Mouse (Mus musculus) neutrophil, adult 5-6 weeks (primary cell): ENCODE data around the gene Uck1. TPM values are rescaled to one million over a fixed set of nuclear protein-coding genes. Genes with fewer than 3 reads are reported as not detected.

ENCODE experiments used
- ATAC-seq: fragments of 151-379, 151-347 bp; 2 replicates; pipeline ENCODE4 v1.8.0; 2017; ENCODE audit warnings: mild to moderate bottlenecking, moderate TSS enrichment; ENCODE audit not compliant: insufficient number of reproducible peaks, poor library complexity, low FRiP score, severe bottlenecking; ENCODE audit errors: extremely low read depth
- total RNA-seq: library from RNA; stranded (forward); fragments of 200-1000 nt; gene quantifications from 2 replicates; pipeline ENCODE4 v1.2.3, GENCODE M21; 2017

Uck1 gene
- total RNA-seq, 1 experiment from 2014 or later: 30.3 TPM

DNA sequence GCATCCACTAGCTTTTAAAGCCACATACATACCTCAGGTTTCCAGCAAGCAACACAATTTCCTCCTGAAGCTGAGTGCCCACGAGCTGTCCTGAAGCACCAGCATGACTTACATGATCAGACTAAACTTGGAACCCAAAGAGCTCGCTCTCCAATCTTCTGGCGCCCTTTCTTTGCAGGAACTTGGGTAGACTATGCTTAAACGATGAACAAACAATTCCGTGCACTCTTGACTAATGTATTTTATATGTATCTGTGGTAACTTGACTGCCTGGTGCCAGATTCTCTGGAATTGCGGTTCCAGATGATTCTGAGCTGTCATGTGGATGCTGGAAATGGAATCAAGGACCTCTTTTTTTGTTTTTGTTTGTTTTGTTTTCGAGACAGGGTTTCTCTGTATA is 24.5 kb downstream of the Uck1 start:
- no peak for ATAC-seq

DNA sequence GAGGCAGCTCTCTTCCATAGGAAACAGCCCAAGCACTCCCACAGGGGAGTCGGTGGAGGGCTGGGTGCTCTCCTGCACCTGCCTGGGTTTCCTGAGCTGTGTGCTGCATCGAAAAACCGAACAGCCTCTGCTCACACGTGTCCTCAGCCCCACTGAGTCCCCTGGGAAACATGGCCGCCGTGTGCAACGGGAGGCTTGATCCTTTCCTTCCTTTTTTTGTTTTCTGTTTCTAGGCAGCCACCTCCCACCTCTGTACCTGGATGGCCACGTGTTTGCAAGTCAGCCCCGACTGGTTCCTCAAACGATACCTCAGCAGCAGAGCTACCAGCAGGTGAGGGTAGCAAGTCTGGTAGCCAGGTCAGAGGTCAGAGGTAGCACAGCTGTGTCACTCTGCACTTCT is 37.9 kb downstream of the Uck1 start:
- peak; percentile 27; the same call in 1 of the 2 replicates for ATAC-seq

DNA sequence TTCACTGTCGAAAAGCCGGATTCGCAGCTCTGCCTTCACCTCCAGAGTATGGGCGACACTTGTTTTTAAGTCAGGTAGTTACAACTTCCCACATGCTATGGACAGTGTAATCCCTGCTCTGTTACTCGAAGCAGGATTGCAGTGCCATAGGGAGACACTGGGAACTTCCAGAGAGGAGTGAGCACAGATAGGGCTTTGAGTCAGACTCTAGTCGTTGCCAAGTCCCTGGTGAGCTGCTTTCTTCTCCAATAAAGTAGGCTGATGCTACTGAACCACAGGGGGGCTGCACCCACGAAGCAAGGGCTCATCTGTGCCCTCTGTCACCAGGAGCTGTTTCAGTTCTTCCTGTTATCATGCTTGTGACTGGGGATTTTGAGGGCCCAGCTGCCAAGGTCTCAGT is 38.4 kb downstream of the Uck1 start:
- ATAC-seq: no peak

DNA sequence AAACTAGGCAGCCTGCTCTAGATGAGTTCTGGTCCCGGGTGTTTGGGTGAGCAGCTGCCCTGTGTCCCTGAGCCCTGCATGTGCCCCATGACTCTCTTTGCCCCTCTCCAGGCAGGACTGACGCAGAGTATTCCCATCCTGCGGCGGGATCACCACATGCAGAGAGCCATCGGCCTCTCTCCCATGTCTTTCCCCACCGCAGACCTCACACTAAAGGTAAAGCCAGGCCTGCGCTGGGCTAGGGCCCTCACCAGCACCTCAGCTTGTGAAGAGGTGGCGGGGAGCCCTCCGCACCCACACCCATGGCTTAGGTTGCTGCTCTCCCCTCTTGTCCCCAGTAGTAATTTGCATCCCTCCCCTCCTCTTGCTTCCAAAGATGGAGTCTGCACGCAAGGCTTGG is 39.0 kb downstream of the Uck1 start:
- ATAC-seq: no peak

DNA sequence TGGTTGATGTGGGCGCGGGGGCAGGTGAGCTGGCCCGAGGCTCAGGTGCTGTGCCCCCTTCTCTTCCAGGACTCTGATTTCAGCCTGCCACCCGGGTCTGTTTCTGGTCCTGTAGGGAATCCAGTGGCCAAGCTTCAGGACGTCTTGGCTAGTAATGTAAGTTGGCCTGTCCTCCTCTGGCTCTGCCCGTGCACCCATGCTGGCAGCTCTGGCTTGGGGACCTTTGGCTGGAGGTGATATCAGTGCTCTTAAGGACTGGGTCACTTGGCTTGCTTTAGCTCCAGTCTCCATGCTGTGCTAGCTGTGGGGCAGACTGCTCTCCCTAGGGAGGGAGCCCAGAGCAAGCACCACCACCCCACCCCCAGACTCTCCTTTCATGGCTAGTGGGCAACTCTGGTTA is 39.9 kb downstream of the Uck1 start:
- ATAC-seq: no peak

DNA sequence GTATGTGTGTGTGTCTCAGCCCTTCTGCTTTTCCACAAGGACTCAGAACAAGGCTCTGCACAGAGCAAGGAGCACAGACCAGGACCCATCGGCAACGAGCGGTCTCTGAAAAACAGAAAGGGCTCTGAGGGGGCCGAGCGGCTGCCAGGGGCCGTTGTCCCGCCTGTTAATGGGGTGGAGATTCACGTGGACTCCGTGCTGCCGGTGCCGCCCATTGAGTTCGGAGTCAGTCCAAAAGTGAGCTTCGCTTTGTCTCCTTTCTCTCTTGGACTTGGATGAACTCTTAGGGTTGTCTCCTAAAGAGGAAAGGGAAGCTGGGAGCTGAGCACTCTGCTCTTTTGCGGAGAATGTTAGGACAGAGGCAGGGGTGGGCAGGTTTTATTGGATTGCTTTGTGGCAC is 40.5 kb downstream of the Uck1 start:
- ATAC-seq: no peak

DNA sequence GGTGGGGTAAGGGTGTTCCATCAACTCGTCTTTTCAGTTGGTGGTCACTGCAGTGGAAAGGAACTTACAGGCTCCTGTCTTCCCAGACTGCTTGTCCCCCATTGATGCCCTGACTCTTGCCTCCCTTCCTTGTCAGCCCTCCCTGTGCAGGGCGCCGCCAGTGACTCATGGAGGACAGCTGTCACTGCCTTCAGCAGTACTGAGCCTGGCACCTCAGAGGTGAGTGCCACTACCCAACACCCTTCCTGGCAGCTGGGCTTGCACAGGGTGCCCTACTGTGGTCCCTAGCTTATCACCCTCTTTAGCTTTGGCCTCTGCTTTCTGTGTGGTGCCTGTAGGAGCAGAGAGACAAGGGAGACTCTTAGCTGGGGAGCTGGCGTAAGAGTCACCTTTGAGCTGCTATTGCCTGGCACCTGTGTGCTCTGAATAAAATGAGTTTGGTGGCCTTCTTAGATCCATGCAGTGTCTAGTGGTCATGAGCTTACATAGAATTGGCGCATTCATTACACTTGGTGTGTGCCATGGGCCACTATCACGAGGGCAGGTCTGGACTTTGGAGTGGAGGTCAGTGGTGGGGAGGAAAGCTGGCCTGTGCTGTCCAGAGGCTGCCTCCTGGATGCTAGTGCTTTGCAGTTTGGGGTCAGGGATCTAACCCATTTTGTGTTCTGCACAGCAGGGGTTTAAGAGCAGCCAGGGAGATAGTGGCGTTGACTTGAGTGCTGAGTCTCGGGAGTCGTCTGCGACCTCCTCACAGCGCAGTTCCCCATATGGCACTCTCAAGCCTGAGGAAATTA is 41.2 kb downstream of the Uck1 start:
- ATAC-seq: no peak

DNA sequence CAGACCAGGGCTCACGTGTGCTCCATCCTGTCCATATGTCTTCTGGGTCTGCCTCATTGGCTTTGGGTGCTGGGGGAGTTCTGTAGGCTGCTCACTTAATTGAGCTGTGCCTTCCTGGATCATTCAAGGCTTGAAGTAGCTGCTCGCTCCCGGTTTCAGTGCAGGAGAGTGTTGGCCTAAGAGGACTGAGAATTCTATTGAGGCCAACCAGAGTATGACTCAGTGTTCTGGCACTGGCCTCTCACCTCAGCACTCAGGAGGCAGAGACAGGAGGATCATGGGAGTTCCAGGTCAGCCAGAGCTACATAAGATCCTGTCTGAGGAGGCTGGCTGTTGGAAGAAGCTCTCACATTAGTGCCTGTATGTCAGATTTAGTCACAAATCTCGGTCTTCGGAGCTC is 41.8 kb downstream of the Uck1 start:
- no peak for ATAC-seq

DNA sequence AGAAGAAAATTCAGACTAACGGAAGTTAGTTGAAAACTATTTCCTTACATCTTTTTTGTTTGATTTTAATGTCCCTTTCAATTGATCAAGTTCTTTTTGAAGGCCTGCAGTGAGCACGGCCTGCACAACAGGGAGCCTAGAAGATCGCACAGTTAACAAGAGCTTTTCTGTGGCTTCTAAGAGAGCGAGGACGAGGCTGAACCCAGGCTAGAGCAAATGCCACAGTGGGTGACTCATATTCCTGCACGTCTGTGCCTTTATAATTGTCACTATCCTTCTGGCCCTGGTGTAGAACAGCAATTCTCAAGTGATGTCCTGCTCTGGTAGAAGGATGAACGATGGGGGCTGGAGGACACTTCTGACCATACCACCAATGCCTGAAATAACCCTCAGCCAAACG is 42.3 kb downstream of the Uck1 start:
- no peak for ATAC-seq

DNA sequence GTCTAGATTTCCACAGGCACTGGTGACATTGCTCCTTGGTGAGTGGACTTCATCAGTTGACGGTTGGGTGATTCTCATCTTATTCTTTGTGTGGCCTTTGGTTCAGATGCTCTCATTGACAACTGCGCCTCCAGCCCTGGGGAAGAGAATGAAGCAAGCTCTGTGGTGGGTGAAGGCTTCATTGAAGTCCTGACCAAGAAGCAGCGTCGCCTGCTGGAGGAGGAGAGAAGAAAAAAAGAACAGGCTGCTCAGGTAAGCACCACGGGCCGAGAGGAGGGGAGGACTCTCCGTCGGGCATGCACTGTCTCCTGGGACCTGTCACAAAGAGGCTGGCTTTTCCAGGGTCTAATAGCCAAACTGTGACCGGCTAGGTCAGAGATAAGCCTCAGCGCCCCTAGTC is 43.5 kb downstream of the Uck1 start:
- no peak for ATAC-seq

DNA sequence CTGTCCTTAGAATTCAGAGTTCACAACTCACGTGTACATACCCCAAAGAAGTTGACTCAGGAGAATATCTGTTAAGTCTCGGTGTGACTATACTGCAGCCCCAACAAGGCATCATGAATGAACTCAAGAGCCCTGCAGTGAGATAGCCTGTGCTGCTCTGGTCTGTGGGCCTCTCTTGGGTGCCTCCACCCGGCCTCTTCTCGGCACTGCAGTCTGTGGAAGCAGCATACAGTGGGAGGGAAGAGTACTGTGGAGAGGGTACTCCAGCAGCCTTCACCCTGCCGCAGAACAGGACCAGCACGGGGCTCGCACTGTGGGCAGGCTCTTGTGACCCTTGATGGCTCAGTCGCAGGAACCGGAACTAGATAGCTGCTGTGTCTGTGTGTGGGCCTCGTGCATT is 44.4 kb downstream of the Uck1 start:
- ATAC-seq: no peak

DNA sequence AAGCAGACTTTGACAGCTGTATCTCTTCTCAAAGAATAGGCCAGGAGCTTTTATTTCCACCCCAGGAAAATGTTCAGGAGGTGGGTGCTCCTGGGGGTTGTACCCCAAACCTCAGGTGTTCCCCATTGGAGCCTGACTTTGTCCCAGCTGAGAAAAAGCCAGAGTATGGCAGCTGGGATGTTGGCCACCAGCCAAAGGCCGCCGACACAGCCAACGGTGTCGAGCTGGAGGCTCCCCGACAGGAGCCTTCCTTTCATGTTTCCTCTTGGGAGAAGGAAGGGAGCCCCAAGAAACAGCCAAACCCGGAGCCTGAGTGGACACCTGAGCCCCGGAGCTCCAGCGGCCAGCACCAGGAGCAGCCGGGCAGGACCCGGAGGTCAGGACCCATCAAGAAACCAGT is 47.0 kb downstream of the Uck1 start:
- ATAC-seq: no peak

DNA sequence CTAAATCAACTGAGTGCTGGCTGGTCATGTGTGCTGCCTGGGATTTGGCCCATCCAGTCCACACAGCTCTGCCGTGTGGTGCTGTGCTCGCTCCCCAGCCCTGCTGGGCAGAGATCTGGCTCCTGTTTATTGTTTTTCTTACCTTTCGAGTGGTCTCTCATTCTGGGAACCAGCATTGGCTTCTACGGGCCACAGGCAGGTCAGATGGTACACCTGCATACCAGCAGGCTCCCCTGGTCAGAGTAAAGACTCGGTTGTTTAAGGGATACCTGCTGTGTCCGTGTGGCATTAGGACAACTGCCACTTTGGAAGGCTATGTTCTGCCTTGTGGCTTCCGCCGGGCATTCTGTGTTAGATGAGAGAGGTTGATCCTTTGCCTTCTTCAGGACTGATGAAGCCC is 48.3 kb downstream of the Uck1 start:
- ATAC-seq: no peak

DNA sequence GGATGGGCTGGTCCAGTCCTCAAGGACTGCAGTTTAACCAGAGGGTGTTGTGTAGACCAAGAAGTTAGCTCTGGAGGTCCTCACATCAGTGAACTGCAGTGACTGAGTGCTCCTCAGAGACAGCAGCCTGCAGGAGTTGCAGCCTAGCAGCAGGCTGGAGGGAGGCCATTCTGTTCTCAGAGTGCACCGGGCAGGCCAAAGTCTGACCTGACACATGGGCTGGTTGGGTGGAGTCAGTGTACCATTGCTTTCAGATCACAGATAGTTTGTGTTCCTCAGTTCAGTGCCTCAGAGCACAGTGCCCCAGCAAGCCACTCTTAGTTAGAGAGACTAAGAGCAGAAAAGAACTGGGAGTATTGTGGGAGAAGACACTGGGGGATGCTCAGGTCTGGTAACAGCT is 52.3 kb downstream of the Uck1 start:
- no peak for ATAC-seq

Other genes starting within 250 kb of the Uck1 start
- gene Fam78a, start 175.3 kb downstream of the Uck1 start, total RNA-seq: 29.6 and 30.6 TPM in 2 replicates
- gene Plpp7, start 164.6 kb downstream of the Uck1 start, total RNA-seq: 0.37 TPM in 1 of 2 replicates, not detected in the other
- 36.7 and 37.0 TPM in 2 replicates for gene Prrc2b, start 109.1 kb downstream of the Uck1 start, total RNA-seq
- 11.6 and 18.3 TPM in 2 replicates for gene Pomt1, start 23.6 kb downstream of the Uck1 start, total RNA-seq
- 70.1 and 88.5 TPM in 2 replicates for gene Golga2, start 27.2 kb upstream of the Uck1 start, total RNA-seq
- gene Swi5, start 27.9 kb upstream of the Uck1 start, total RNA-seq: 82.5 and 89.9 TPM in 2 replicates
- 120 and 134 TPM in 2 replicates for gene Ciz1, start 92.2 kb upstream of the Uck1 start, total RNA-seq
- gene Dnm1, start 93.2 kb upstream of the Uck1 start, total RNA-seq: not detected in 2 replicates
- 31.8 and 39.5 TPM in 2 replicates for gene 1110008P14Rik, start 121.8 kb upstream of the Uck1 start, total RNA-seq
- gene Lcn2, start 128.1 kb upstream of the Uck1 start, total RNA-seq: 246 and 252 TPM in 2 replicates
- 2.9 and 4.1 TPM in 2 replicates for gene Ptges2, start 135.7 kb upstream of the Uck1 start, total RNA-seq
- gene Naif1, start 190.3 kb upstream of the Uck1 start, total RNA-seq: 6.1 and 6.4 TPM in 2 replicates
- 15.2 and 17.8 TPM in 2 replicates for gene Slc25a25, start 191.3 kb upstream of the Uck1 start, total RNA-seq